Mouse (Mus musculus) brain, embryonic 18.5 days (tissue): ENCODE measurements around the gene Abtb2.
A peak's percentile ranks its signal among the peaks of the same experiment; 100 is the strongest.

Source experiments
- DNase-seq: peaks from one replicate; pipeline ENCODE4 v3.0.0-alpha.2; 2012; ENCODE audit warnings: low read depth, low spot score

The Abtb2 gene

GRCm38 (mm10) chr2:103659648-103660556, 93.8 kb downstream of the Abtb2 start:
- no peak for DNase-seq

DNA sequence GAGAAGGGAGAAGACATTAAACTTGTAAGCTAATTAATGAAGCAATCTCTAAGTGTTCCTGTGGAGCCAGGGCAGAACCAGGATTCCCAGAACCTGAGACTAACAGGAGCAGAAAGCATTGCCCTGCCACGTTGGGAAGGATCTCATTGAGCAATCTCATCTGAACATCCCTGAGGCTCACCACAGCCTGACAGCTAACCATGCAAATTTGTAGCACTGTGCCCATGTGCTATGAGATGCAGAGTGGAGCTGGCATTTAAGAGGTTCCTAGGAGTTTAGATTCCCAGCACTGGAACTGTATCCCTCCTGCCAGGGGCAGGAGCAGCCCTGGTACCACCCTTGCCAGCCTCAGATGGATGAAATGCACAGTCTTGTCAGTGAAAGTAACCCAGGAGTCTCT, 95.6 kb downstream of the Abtb2 start:
- no peak for DNase-seq

GRCm38 (mm10) chr2:103662121-103662520, 96.0 kb downstream of the Abtb2 start:
- no peak for DNase-seq

DNA sequence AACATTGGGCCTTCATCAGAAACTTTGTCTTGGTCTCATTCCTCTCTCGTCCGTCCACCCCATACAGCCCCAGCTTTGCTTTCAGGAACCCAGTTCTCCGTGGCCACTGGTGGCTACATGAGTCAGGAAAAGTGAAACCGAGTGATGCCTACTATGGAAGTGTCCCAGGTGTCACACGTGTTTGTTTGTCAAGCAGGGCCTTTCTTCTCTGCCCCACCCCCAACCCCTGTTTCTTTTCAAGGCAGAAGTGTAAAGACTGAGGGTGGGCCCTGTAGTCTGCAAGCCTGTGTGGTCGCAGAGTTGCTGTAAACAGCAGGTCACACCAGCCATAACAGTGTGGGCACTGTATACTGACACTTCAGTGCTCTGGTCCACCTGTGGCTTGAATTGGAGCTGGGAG, 98.2 kb downstream of the Abtb2 start:
- no peak for DNase-seq

GRCm38 (mm10) chr2:103667962-103668815, 102.1 kb downstream of the Abtb2 start:
- no peak for DNase-seq

DNA sequence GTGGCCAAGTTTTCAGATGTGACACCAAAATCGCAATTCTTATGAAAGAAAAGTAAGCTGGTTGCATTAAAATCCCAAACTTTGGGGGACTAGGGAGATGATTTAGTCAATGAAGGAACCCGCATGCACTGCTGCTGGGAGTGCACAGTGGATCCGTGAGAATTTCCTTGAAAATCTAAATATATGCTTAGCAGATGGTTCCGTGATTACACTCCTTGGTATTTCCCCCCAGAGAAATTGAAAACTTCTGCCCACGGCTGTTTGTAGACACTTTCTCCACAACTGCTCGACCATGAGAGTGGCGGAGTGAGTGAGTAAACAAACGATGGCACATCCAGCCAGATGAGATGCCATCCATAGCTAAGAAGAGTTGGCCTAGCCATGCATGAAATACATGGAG, 102.8 kb downstream of the Abtb2 start:
- DNase-seq, result no peak

DNA sequence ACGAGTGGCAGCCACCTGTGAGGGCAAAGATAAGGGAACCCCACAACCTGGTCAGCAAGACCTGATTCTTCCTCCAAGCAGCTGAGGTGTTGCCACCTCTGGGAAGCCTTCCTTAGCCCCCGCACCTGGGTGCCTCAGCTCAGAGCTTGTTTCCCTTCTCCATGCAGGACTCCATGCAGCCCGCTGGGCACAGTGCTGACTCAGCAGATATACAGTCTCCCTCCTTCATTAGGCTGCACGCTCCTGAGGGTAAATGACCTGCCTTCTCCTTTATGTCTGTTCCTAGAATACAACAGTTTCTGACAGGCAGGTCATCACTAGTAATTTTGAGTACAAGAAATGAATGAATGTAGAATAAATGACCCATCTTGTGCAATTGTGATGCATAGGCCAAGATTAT, 103.5 kb downstream of the Abtb2 start:
- DNase-seq, result no peak

DNA sequence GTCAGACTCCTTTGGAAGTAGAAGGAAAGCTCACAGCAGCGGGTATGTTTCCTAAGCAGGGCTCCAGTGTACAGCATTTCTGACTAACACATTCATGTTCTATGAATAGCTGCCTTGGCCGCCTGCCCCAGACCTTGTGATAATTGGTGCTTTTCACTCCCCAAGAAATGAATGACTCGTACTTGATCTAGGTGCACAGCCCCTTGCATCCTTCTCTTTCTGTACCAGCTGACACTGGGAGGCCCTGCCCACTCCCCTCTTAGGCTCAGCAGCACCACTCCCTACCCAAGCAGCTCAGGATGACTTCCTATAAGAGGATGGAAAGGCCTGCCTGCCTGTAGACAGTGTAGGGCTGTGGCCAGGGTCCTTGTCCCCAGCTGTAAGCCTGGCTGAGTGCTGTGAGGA, 104.2 kb downstream of the Abtb2 start:
- peak; percentile 51 for DNase-seq

- DNase-seq, result no peak
These were observed 106.5 kb downstream of the Abtb2 start for GRCm38 (mm10) chr2:103672573-103673119.

GRCm38 (mm10) chr2:103673609-103674008, 107.5 kb downstream of the Abtb2 start:
- no peak for DNase-seq

GRCm38 (mm10) chr2:103675391-103675790, 109.3 kb downstream of the Abtb2 start:
- no peak for DNase-seq

- DNase-seq, result no peak
These were observed 110.7 kb downstream of the Abtb2 start for GRCm38 (mm10) chr2:103676808-103677207.

DNA sequence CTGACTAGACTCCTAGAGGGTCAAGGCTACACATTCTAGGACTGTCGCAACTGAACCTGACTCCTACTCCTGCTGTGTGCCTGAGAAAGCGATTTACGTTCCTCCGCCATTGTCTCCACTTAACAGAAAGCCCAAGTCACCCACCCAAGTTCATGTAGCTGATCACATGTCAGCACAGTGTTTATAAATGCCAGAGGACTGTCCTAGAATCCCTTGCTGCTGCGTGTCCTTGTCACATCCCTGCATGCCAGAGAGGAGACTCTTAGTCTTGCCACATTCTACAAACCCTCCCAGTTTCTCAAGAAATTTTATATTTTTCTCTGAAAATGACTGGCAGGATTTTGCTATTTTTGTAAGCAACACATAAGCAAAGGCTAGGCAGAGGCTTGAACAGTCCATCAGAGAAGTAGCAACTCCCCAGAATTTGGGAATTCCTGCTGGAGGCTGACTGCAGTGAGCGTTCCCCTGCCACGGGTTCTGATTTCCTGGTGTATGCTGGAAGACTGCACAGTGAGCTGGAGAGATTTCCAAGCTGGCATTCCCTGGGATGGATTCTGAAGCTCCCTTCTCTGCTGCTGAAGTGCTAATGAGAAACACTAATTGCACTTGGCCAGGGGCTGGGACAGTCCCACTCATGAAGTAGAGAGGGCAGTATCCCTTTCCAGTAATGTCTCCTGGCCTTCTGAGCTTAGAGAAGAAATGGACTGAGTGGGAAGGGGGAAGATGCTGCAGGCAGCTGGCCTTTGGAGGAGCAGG, 111.7 kb downstream of the Abtb2 start:
- no peak for DNase-seq

DNA sequence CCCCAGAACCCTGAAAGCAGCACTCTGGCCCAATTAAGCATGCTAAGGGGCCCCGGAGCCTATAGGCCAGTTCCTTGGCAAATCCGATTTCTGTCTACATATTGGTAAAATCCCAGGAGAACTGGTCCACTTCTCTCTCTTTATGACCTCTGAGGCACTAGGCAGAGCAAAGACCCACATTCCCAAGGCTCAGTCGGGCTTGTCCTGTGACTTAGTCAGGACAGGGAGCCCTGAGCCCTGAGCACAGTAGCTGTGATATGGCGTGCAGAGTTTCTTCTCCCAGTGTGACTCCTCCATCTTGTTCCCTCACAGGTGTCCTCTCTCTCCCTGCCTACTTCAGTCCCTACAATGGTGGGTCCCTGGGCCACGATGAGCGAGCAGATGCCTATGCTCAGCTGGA, 112.3 kb downstream of the Abtb2 start:
- DNase-seq, result no peak

GRCm38 (mm10) chr2:103680364-103681110, 114.4 kb downstream of the Abtb2 start:
- DNase-seq, result no peak

DNA sequence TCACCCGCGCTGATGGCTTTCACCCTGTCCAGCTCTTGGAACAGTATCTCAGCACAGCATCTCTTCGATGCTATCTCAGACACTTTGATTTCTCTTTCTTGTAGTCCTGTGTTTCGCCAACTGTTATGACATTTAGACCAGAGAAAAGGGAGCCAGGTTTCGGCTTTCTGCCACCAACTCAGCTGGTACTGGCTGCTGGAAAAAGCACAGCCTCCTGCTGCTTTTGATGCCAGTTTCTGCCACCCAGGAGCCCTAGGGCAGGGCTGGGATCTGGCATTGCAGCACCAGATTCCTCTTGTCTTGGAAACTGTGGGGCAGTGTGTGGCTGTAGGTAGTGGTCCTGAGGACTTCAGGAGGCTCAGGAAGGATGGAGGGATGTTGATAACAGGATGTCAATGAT, 115.0 kb downstream of the Abtb2 start:
- no peak for DNase-seq

- no peak for DNase-seq
These were observed 116.2 kb downstream of the Abtb2 start for GRCm38 (mm10) chr2:103682261-103682722.

- peak; percentile 34 for DNase-seq
These were observed 116.9 kb downstream of the Abtb2 start for GRCm38 (mm10) chr2:103682927-103683442.

- no peak for DNase-seq
These were observed 118.3 kb downstream of the Abtb2 start for GRCm38 (mm10) chr2:103684431-103684830.

DNA sequence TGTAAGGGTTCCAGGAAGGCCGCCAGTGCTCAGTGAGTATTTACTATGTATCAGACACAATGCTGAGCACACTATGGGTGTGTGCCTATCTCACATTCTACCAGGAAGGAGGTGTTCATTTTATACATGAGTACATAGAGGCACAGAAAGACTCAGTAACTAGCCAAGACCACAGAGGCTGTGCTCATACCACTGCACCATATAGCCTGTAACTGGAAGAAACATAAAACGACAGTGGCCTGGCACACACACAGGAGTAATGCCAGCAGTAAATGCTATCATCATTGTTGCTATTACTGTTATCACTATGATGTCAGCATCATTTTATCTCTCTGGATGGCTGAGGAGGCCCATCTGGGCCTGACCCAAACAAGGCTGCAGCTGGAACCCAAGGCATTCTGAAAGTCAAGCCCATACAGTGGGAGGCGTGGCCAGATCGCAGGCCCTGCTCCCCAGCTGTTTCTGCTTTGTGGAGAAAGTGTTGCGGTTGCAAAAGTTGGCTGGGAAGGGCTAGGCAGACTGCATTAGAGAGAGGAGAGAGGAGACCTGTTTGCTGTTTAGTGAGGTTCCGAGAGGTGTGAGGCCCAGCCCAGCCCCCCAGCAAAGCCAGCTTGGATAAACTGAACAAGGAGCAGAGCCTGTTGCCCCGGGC, 118.9 kb downstream of the Abtb2 start:
- no peak for DNase-seq
